Mouse (Mus musculus): ENCODE measurements at regions not wholly inside any gene's neighbourhood (a gene's known extent, or its start where the extent isn't known, plus 50 kb on each side); places are given as distances from the start of the nearest gene placed in this dataset.
A peak's percentile ranks its signal among the peaks of the same experiment; 100 is the strongest.

- no peak for DNase-seq
Observed at GRCm38 (mm10) chr3:47348451-47348850, 900.4 kb upstream of the Pabpc4l start.

- peak; percentile 20 for DNase-seq
Observed at GRCm38 (mm10) chr3:47316356-47317028, 868.5 kb upstream of the Pabpc4l start.

DNA sequence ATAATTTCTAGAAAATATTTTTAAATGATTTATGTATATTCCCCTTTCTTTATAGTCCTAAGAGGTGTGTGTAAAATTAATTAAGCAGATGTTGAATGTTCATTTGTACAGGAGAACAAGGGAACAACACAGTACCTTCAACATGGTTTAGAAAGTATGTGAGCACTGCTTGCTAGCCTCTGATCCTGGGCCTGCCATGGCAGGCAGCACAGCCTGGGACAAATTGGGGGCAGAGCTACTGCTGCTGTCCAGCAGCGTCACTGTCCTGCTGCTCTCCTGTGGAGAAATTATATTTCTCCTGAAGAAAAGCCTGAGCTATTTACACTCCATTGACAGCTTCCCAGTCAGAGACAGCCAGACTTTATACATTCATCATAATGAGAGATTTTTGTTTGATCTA lies 833.8 kb upstream of the Pabpc4l start:
- no peak for DNase-seq

DNA sequence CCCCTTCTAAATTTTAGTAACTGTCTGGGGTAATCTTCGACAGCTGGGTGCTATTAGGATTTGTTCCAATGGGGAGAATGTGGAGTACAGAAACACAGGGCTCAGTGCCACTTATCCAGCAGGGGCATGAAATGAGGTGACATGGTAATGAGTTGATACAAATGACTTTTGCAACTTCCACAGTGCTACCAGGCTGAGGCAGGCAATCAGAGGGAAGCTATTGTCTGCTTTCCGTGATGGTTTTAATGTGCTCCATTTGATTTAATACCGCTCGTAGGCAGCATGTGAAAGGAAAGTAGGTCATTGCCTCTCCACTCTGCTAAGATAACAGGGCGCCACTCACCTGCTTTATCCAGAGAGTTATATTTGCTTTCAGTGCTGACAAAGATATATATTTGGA lies 832.3 kb upstream of the Pabpc4l start:
- no peak for DNase-seq

DNA sequence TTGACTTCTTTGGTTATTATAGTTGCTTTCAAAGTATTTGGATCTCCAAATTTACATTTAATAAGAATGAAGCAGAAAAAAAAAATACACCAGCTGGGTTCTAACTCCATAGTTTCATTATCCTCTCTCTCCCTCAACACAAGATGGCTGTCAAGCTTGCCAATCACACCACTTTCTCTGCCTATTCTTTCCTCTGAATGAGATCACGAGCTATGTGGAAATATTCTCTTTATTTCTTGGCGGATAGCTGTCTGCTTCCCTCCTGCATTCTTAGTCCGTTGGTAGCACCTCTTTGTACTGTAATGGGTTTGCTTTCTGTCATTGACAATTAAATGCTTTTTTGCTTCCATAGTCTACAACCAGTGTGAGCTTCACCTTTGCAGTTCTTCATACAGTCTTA lies 793.0 kb upstream of the Pabpc4l start:
- no peak for DNase-seq

DNA sequence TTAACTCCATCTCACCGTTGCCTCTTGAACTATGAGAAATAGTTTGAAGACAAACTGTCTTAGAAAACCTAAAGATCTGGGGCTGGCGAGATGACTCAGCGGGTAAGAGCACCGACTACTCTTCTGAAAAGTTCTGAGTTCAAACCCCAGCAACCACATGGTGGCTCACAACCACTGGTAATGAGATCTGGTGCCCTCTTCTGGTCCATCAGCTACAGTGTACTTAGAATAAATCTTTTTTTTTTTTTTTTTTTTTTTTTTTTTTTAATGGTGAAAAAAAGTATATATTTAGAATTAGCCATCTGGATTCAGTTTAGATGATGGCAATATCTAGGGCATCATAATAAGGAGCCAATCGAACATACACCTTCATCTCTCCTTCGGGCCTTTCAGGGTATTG lies 782.2 kb upstream of the Pabpc4l start:
- DNase-seq, result no peak

- DNase-seq, result no peak
Observed at GRCm38 (mm10) chr3:47218587-47218986, 770.6 kb upstream of the Pabpc4l start.

DNA sequence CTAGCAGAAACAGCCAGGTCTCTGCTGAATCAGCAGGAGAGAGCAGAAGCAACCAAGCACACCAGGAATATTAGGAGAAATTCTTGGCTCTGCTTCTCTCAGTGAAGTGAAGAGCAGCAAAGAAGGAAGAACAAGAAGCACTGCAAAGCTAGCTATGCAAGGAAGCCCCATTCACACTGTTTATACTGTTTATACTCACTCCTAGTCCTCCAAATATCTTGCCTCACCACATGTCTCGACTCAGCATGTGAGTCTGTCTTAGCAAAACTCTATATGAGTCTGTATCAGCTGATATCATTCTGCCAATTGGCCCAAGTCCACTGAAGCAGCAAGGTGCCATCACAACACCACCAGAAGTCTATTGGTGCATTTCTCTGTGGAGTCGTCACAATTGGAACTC lies 765.1 kb upstream of the Pabpc4l start:
- DNase-seq, result no peak

GRCm38 (mm10) chr3:47197584-47197983 lies 749.6 kb upstream of the Pabpc4l start:
- DNase-seq, result no peak

- no peak for DNase-seq
Observed at GRCm38 (mm10) chr3:47184226-47184625, 736.2 kb upstream of the Pabpc4l start.

DNA sequence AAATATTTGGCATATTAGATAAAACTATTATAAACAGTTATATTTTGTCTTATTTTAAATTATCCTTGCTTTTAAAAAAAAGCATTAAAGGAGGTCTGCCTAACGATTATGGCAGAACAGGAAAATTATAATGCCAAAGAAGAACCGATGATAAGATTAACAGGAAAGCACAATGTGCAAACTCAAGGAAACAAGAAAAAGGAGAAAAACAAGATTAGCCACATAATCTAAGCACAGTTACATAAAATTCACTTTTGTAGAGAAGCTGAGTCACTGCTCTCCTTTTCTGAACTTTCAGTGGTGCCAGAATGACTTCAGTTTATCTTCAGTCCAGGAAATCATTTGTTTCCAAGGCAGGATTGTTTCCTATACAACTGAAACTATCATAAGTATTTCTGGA lies 734.7 kb upstream of the Pabpc4l start:
- DNase-seq, result no peak

DNA sequence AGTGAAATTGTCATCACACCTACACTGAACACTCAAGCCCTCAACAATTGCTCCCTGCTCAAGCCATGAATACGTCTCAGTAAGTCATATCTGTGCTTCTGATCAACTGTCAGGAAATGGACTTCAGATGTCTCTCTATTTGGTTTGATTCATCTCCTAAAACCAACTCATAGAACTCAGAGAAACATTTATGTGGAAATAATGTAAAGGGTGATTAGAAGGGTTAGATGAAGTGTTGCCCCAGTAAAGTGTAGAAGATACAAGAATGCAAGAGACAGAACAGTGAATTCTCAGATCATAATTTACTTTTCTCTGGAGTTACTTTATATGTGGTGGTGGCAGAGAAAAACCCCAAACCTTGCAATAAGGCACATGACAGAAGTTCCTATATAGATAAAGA lies 732.4 kb upstream of the Pabpc4l start:
- DNase-seq, result no peak
